ENCODE assay signal across 18 mouse cellular contexts in genomic region chr7:47030517-47031193, GRCm38 (mm10). TPM values are rescaled to one million over a fixed set of nuclear protein-coding genes. Genes with fewer than 3 reads are reported as not detected.
DNase-seq lines count a peak whose midpoint lies in the region; ATAC-seq lines count a peak whose summit lies in the region.
"Had no signal": no experiment of that assay in that cellular context is flagged by ENCODE, and none has a peak within 500 bp of the region (broad histone marks: within the 10 kb centered on the region; RNA-seq: fewer than 3 reads in every experiment).

No protein-coding gene starts in this region.

- H3K36me3 ChIP-seq in kidney, embryonic 16.5 days (ENCODE audit: insufficient read depth, low read length), result no peaks in the 10 kb centered on the region
- H3K36me3 ChIP-seq: heart, embryonic 13.5 days; limb, embryonic 15.5 days; midbrain, embryonic 15.5 days had no signal

- H3K27ac ChIP-seq in kidney, embryonic 16.5 days (ENCODE audit: low read length), result 0 out of 2 replicates have a peak overlapping the region, but pooled peaks have one; percentile 29
- H3K27ac ChIP-seq: heart, embryonic 13.5 days; limb, embryonic 15.5 days; midbrain, embryonic 15.5 days had no signal

- H3K9me3 ChIP-seq in kidney, embryonic 16.5 days (ENCODE audit: low read length), result no peaks in the 10 kb centered on the region
- H3K9me3 ChIP-seq: heart, embryonic 13.5 days; limb, embryonic 15.5 days; megakaryocyte, embryonic 14.5 days; midbrain, embryonic 15.5 days had no signal

- H3K27me3 ChIP-seq in kidney, embryonic 16.5 days (ENCODE audit: insufficient read depth, low read length), result no peaks in the 10 kb centered on the region
- H3K27me3 ChIP-seq: heart, embryonic 13.5 days; limb, embryonic 15.5 days; midbrain, embryonic 15.5 days had no signal

- no peak for DNase-seq in kidney, adult 8-10 months
- peak; percentile 49 for DNase-seq in CD4-positive helper T cell, adult 2 months (ENCODE audit: low read depth, low spot score)
- no peak for DNase-seq in cerebellum, adult 11 months
- DNase-seq in ovary, adult 18-20 months (ENCODE audit: low spot score), result no peak
- DNase-seq: cerebellum, postnatal 10 days; heart, postnatal 4 days; kidney, adult 9 months; kidney, postnatal 4 days; liver, postnatal 0 days; thymus, adult 2 months had no signal

- H3K9ac ChIP-seq in kidney, embryonic 16.5 days (replicated peaks; ENCODE audit: low read length), result no peak overlapping the region
- H3K9ac ChIP-seq: heart, embryonic 13.5 days; limb, embryonic 15.5 days; liver, postnatal 0 days; midbrain, embryonic 15.5 days had no signal

- WGBS in kidney, embryonic 16.5 days, result 78% methylated on average over 9 of the region's 9 CpGs

- H3K4me2 ChIP-seq in kidney, embryonic 16.5 days (replicated peaks; ENCODE audit: low read depth, low read length), result no peak overlapping the region
- H3K4me2 ChIP-seq: heart, embryonic 13.5 days; limb, embryonic 15.5 days; midbrain, embryonic 15.5 days had no signal

- H3K4me1 ChIP-seq in kidney, embryonic 16.5 days (ENCODE audit: insufficient read depth, low read length), result no peaks in the 10 kb centered on the region
- H3K4me1 ChIP-seq: heart, embryonic 13.5 days; limb, embryonic 15.5 days; midbrain, embryonic 15.5 days had no signal

- ATAC-seq in kidney, embryonic 16.5 days (ENCODE audit: low FRiP score, low TSS enrichment), result no peak; the same call in 1 of the 2 replicates
- peak; percentile 36 for ATAC-seq in activated CD4-positive, CD25-positive, alpha-beta regulatory T cell, adult 4 months
- ATAC-seq in inflammation-experienced regulatory T-cells, adult 6 months, result peak; percentile 61
- ATAC-seq: liver, postnatal 0 days; midbrain, embryonic 15.5 days had no signal

- no peak overlapping the region for H3K4me3 ChIP-seq in kidney, embryonic 16.5 days (ENCODE audit: low read length)
- H3K4me3 ChIP-seq: heart, embryonic 13.5 days; limb, embryonic 15.5 days; megakaryocyte, embryonic 14.5 days; midbrain, embryonic 15.5 days had no signal

RNA-seq across cellular contexts. Expression of gene Tmem86a, which starts 19.7 kb away (rescaled TPM):
- 34.8 and 35.8 TPM in 2 replicates for polyA plus RNA-seq in kidney, embryonic 16.5 days (2015; fragmentation: Nextera tagmentation; extraction: Ambion mirVana)
- 1 to 10 TPM; 1.0 to 2.9 TPM for polyA plus RNA-seq in activated CD4-positive, CD25-positive, alpha-beta regulatory T cell, adult 4 months (2017; shearing (Covaris generic))
- 1 to 10 TPM; 1.5 to 6.6 (median 3.8) TPM for polyA plus RNA-seq in inflammation-experienced regulatory T-cells, adult 6 months (2017; shearing (Covaris generic))

RNA-seq across cellular contexts. Expression of gene Spty2d1, which starts 22.4 kb away (rescaled TPM):
- polyA plus RNA-seq in kidney, embryonic 16.5 days (2015; fragmentation: Nextera tagmentation; extraction: Ambion mirVana), result 20.9 and 21.1 TPM in 2 replicates
- 10 to 100 TPM; 23.5 to 32.3 TPM for polyA plus RNA-seq in activated CD4-positive, CD25-positive, alpha-beta regulatory T cell, adult 4 months (2017; shearing (Covaris generic))
- 10 to 100 TPM; 28.3 to 49.5 (median 29.4) TPM for polyA plus RNA-seq in inflammation-experienced regulatory T-cells, adult 6 months (2017; shearing (Covaris generic))

RNA-seq across cellular contexts. Expression of gene Gm9999, which starts 47.3 kb away (rescaled TPM):
- not detected in 2 replicates for polyA plus RNA-seq in kidney, embryonic 16.5 days (2015; fragmentation: Nextera tagmentation; extraction: Ambion mirVana)
- polyA plus RNA-seq in activated CD4-positive, CD25-positive, alpha-beta regulatory T cell, adult 4 months (2017; shearing (Covaris generic)), result not detected
- polyA plus RNA-seq in inflammation-experienced regulatory T-cells, adult 6 months (2017; shearing (Covaris generic)), result not detected
- polyA plus RNA-seq: heart, embryonic 13.5 days; limb, embryonic 15.5 days; liver, postnatal 0 days; midbrain, embryonic 15.5 days; stomach, embryonic 14.5 days had no signal
